Mouse (Mus musculus): ENCODE measurements around the gene Muc3.
"Not testable (repeated sequence)": the region's sequence is repeated elsewhere in the genome, so short reads cannot be mapped to it uniquely, and the experiment has no call there.

The Muc3 gene

GRCm38 (mm10) chr5:137149272-137149882, at the start of gene Muc3:
TSS of gene Muc3 (minus strand) at chr5:137149322.
- not testable (repeated sequence) for DNase-seq (ENCODE audit: low spot score)

GRCm38 (mm10) chr5:137194488-137195120, 45.5 kb upstream of the Muc3 start:
- no peak for DNase-seq (ENCODE audit: low spot score)

- DNase-seq (ENCODE audit: low spot score): no peak
Measured at GRCm38 (mm10) chr5:137193279-137193952, 44.3 kb upstream of the Muc3 start.

GRCm38 (mm10) chr5:137189326-137189725, 40.2 kb upstream of the Muc3 start:
- no peak for DNase-seq (ENCODE audit: low spot score)

- no peak for DNase-seq (ENCODE audit: low spot score)
Measured at GRCm38 (mm10) chr5:137185362-137185761, 36.2 kb upstream of the Muc3 start.

- DNase-seq (ENCODE audit: low spot score): no peak
Measured at GRCm38 (mm10) chr5:137179646-137180374, 30.7 kb upstream of the Muc3 start.

GRCm38 (mm10) chr5:137173967-137174366, 24.8 kb upstream of the Muc3 start:
- no peak for DNase-seq (ENCODE audit: low spot score)

GRCm38 (mm10) chr5:137172591-137172990, 23.5 kb upstream of the Muc3 start:
- no peak for DNase-seq (ENCODE audit: low spot score)

GRCm38 (mm10) chr5:137171478-137171877, 22.4 kb upstream of the Muc3 start:
- DNase-seq (ENCODE audit: low spot score): no peak

- no peak for DNase-seq (ENCODE audit: low spot score)
Measured at GRCm38 (mm10) chr5:137170836-137171380, 21.8 kb upstream of the Muc3 start.

GRCm38 (mm10) chr5:137167539-137167938, 18.4 kb upstream of the Muc3 start:
- DNase-seq (ENCODE audit: low spot score): no peak

- DNase-seq (ENCODE audit: low spot score): no peak
Measured at GRCm38 (mm10) chr5:137166012-137166411, 16.9 kb upstream of the Muc3 start.

- no peak for DNase-seq (ENCODE audit: low spot score)
Measured at GRCm38 (mm10) chr5:137161853-137162252, 12.7 kb upstream of the Muc3 start.

GRCm38 (mm10) chr5:137159461-137159860, 10.3 kb upstream of the Muc3 start:
- DNase-seq (ENCODE audit: low spot score): peak; percentile 32

GRCm38 (mm10) chr5:137153289-137153688, 4.2 kb upstream of the Muc3 start:
- DNase-seq (ENCODE audit: low spot score): no peak

- DNase-seq (ENCODE audit: low spot score): no peak
Measured at GRCm38 (mm10) chr5:137152623-137153022, 3.5 kb upstream of the Muc3 start.

GRCm38 (mm10) chr5:137140836-137141235, 8.3 kb downstream of the Muc3 start:
- no peak for DNase-seq (ENCODE audit: low spot score)

GRCm38 (mm10) chr5:137138977-137139376, 10.1 kb downstream of the Muc3 start:
- DNase-seq (ENCODE audit: low spot score): no peak

- no peak for DNase-seq (ENCODE audit: low spot score)
Measured at GRCm38 (mm10) chr5:137134959-137135358, 14.2 kb downstream of the Muc3 start.

- peak; percentile 65 for DNase-seq (ENCODE audit: low spot score)
Measured at GRCm38 (mm10) chr5:137131490-137131889, 17.6 kb downstream of the Muc3 start.

GRCm38 (mm10) chr5:137129281-137129680, 19.8 kb downstream of the Muc3 start:
- DNase-seq (ENCODE audit: low spot score): no peak

- no peak for DNase-seq (ENCODE audit: low spot score)
Measured at GRCm38 (mm10) chr5:137123516-137123915, 25.6 kb downstream of the Muc3 start.

Data from urinary bladder, postnatal 25 days (tissue).